Mouse (Mus musculus) thymus, adult 2 months (tissue): ENCODE data around the gene Nbl1. TPM values are rescaled to one million over a fixed set of nuclear protein-coding genes. Genes with fewer than 3 reads are reported as not detected.

Source experiments
- DNase-seq: peaks from one replicate; pipeline ENCODE4 v3.0.0; 2021
- H3K27ac ChIP-seq: fragments of 200-500 bp; 2 replicates; pipeline ENCODE4 v1.5.1; 2012; ENCODE audit warnings: low read length, control low read depth; ENCODE audit not compliant: control insufficient read depth, insufficient read depth
- H3K27me3 ChIP-seq: fragments of 200-500 bp; 2 replicates; pipeline ENCODE4 v1.6.1; 2012; ENCODE audit warnings: mild to moderate bottlenecking, low read length, moderate library complexity, mixed read lengths; ENCODE audit not compliant: control insufficient read depth, insufficient read depth
- H3K36me3 ChIP-seq: fragments of 200-500 bp; 2 replicates; pipeline ENCODE4 v1.6.1; 2012; ENCODE audit warnings: mild to moderate bottlenecking, low read length, moderate library complexity; ENCODE audit not compliant: control insufficient read depth, insufficient read depth
- H3K4me1 ChIP-seq: fragments of 200-500 bp; replicated peaks from 2 replicates; pipeline ENCODE4 v1.6.1; 2012; ENCODE audit warnings: low read length; ENCODE audit not compliant: control insufficient read depth, insufficient read depth
- H3K4me3 ChIP-seq: fragments of 200-500 bp; 2 replicates; pipeline ENCODE4 v1.5.1; 2012; ENCODE audit warnings: mild to moderate bottlenecking, low read length, control low read depth, moderate library complexity; ENCODE audit not compliant: control insufficient read depth, insufficient read depth
- CTCF ChIP-seq: fragments of 200-500 bp; IDR thresholded peaks from 2 replicates; pipeline ENCODE4 v1.5.1; 2012; ENCODE audit warnings: mild to moderate bottlenecking, control low read depth, low read length, moderate library complexity, borderline replicate concordance; ENCODE audit not compliant: control insufficient read depth, poor library complexity, insufficient read depth; ENCODE audit errors: extremely low read depth
- POLR2A ChIP-seq: fragments of 200-500 bp; IDR thresholded peaks from 2 replicates; pipeline ENCODE4 v1.6.1; 2012; ENCODE audit warnings: mild to moderate bottlenecking, low read length, control low read depth, moderate library complexity; ENCODE audit not compliant: control insufficient read depth, poor library complexity, insufficient read depth; ENCODE audit errors: extremely low read depth
- WGBS: fragments of 180-500 bp; shearing (Covaris S2); methylation state at CpG from one replicate; pipeline ENCODE4 v1.1.7; 2018; 5-methylcytosine and 5-hydroxymethylcytosine counted together
- polyA plus RNA-seq: library from polyadenylated mRNA; depleted of rRNA; stranded (reverse); fragments of >200 nt; gene quantifications from 2 replicates; pipeline ENCODE4 v1.2.3, GENCODE M21; 2012

Gene Nbl1
- polyA plus RNA-seq, 1 experiment = 35.7 TPM

DNA sequence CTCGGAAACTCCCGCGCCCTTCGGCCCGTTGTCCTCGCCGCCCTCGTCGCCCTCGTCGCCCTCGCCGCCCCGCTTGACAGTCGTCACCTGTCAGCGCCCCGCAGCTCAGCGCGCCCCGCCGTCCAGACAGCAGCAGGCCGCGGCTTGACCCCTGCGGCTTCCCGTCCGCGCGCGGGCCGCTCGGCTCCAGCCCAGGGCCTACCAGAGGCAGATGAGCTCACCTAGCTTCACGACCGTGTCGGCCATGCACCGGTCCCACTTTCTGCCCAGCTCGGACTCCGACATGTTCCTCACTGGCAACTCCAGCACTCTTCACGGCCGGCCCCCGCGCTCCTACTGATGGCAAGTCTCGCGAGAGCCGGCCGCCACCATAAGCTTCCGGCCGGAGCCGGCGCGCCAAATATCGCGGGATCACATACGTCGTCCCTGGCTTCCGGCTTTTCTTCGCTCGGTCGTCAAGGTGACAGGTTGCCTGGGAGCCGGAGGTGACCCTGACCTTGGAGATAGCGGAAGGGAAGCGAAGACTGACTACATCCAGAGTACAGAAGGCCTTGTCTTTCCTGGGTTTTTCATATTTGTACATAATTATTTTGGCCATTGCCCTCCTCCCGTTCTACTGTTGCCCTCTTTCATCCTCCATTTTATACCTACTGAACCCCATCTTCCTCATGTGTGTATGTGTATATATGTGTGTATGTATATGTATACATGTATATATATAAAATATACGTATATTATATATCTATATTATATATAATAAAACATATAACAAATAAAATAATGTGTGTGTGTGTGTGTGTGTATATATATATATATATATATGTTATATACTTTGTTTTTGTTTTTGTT, 38.1 kb upstream of the Nbl1 start, which contains the start of gene Minos1:
Minos1 (minus strand) TSS at position 413 of the 849 bp plus-strand sequence.
- under 1% methylated on average over 63 of the region's 63 CpGs for WGBS
- DNase-seq = peak; percentile 97
- Histone ChIP-seq H3K4me1 (peaks cover 6% of the 10 kb centered on the region), H3K36me3 (no peaks in the 10 kb centered on the region), H3K4me3 (peak within 1 kb of the TSS; percentile 94), H3K27ac (no peak within 1 kb of the TSS), H3K27me3 (no peaks in the 10 kb centered on the region)
- peak; percentile 56; the same call in 1 of the 2 replicates for TF ChIP-seq POLR2A
- TF ChIP-seq CTCF = peak; percentile 40; the same call in 1 of the 2 replicates

DNA sequence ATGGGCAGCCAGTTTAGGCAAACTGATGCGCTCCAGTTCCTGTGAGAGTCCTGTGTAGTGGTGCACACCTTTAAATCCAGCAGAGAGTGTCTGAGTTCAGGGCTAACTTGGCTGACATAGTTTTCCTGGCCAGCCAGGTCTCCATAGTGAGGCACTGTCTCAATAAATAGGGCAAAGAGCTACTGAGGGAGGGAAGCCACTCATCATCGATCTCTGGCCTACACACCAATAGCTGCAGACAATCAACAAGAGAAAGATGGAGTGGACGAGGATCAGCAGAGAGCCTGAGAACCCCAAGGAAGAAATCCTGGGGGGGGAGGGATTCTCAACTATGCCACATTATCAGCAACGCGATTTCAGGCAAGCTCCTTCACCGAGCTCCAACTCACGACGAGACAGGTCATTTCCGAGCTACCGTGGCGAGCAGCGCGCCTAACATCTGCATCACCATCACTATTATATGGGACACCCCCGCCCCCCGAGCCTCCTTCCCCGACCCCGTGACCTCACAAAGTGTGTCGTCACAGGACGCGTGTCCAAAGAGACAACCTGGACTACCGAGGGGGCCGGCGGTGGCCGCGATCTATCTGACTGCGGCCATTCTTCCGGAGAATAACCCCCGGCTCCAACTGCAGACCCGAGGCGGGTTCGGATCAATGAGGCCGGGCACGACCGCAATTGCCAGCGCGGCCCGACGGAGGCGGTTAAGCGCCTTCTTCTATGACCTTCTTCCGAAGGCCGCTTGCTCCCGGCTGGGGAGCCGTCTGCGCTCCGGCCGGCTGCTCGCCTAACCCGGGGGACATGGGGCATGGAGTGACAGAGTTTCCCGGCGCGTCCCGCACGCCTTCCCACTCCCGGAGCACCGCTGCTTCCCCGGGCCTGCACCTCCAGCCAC, 37.3 kb upstream of the Nbl1 start:
- Histone ChIP-seq H3K36me3 (no peaks in the 10 kb centered on the region), H3K27ac (no peak overlapping the region), H3K4me1 (peaks cover 6% of the 10 kb centered on the region), H3K27me3 (no peaks in the 10 kb centered on the region), H3K4me3 (peak overlapping the region; percentile 94)
- DNase-seq = no peak
- TF ChIP-seq POLR2A (no peak), CTCF (no peak)
- WGBS = 3% methylated on average over 57 of the region's 57 CpGs

DNA sequence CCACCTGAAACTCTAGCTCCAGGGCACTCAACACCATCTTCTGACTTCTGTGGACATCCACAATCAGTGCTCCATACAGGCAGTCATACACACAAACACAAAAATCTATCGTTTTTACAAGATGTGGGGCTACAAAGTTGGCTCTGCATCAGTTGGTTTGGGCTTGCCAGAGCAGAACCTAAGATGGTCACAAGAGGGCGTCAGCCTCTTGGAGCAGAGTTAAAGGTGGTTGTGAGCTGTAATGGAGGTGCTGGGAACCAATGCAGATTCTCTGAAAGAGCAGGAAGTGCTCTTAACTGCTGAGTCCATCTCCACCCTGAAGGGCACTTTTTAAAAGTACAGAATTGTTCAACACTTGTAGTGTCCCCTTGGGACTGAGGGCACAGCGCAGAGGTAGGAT, 33.7 kb upstream of the Nbl1 start:
- TF ChIP-seq POLR2A (no peak), CTCF (no peak)
- no peak overlapping the region for H3K27ac ChIP-seq
- H3K36me3 ChIP-seq = no peaks in the 10 kb centered on the region
- H3K4me3 ChIP-seq = no peak overlapping the region
- WGBS = 97% methylated on average over 3 of the region's 3 CpGs
- H3K4me1 ChIP-seq = peaks cover 6% of the 10 kb centered on the region
- no peak for DNase-seq
- H3K27me3 ChIP-seq = no peaks in the 10 kb centered on the region

DNA sequence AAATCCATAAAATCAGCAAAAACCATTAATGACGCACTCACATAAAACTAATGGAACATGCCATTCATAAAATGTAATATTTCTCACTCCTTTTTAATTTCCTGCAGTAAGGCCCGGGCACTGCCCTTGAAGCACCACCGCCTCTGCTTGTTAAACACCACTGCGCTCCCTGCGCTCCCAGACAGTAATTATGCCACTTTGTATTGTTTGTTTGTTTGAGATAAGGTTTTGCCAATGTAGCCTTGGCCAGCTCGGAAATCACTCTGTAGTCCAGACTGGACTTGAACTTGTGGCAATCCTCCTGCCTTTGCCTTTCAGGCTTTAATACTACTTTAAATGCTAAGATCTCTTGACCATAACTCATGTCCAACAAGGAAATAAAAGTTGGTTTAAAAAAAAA, 32.1 kb upstream of the Nbl1 start:
- TF ChIP-seq CTCF (no peak), POLR2A (no peak)
- Histone ChIP-seq H3K36me3 (no peaks in the 10 kb centered on the region), H3K4me1 (peaks cover 4% of the 10 kb centered on the region), H3K4me3 (no peak overlapping the region), H3K27me3 (no peaks in the 10 kb centered on the region), H3K27ac (no peak overlapping the region)
- 96% methylated on average over 6 of the region's 6 CpGs for WGBS
- DNase-seq = no peak

DNA sequence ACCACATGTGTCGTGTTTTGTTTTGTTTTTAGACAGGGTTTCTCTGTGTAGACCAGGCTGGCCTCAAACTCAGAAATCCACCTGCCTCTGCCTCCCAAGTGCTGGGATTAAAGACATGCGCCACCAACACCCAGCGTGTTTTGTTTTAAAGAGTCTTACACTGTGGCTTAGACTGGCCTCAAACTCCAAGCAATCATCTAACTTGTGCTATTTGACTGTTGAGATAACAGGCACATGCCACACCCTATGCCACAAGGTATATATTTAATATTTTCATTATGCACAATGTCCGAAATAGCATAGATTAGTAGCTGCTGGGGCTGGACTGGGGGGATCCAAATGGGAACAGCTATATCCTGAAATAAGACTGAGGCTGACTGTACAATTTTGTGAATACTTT, 29.8 kb upstream of the Nbl1 start:
- DNase-seq = no peak
- Histone ChIP-seq H3K27ac (no peak overlapping the region), H3K4me3 (no peak overlapping the region), H3K27me3 (no peaks in the 10 kb centered on the region), H3K4me1 (no peaks in the 10 kb centered on the region; the same call in 1 of the 2 replicates), H3K36me3 (no peaks in the 10 kb centered on the region)
- TF ChIP-seq POLR2A = no peak
- TF ChIP-seq CTCF = no peak
- 98% methylated on average over 4 of the region's 4 CpGs for WGBS

DNA sequence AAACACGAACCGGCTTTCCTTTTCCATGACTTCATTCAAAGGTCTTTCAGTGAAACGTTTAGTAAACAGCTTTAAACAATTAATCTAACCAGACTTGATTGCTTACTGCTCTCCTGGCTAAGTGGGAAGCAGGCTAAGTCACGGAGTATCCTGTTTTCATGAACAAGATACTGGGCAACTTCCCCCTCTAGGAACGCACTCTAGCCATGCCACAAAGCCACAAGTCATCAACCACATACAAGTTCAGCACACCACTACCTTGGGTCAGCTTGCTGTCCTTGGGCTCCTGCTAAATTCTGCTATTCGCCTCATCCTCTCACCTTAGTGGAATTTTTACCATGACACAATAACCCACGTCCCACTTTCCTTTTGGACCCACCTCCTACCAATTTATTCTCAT, 28.2 kb upstream of the Nbl1 start:
- Histone ChIP-seq H3K4me3 (no peak overlapping the region), H3K36me3 (no peaks in the 10 kb centered on the region), H3K4me1 (no peaks in the 10 kb centered on the region; the same call in 1 of the 2 replicates), H3K27me3 (no peaks in the 10 kb centered on the region), H3K27ac (no peak overlapping the region)
- no peak for TF ChIP-seq POLR2A
- no peak for TF ChIP-seq CTCF
- no peak for DNase-seq
- WGBS = 54% methylated on average over 7 of the region's 7 CpGs

DNA sequence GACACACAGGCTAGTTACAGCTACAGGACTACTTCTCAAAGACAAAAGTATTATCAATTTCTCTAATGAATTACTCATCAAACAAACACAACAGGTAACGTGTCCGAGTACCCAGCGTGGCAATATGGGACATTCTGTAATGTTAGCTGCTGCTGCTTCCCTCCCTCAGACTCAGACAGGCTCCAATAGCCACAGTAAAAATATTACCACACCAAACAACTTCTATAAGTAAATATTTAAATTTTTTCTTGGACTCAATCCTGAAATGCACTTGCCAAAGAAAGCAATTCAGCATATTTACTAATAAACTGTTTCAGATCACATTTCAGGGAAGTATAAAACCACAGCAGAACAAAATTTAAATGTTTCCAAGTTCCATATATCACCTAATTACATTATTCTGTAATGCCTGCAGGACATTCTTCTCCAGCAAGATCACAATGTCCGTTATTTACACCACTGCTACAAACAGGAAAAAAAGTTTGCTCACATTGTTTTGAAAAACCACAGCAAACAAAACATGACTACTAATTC, 27.6 kb upstream of the Nbl1 start:
- no peak for DNase-seq
- WGBS = 89% methylated on average over 4 of the region's 4 CpGs
- no peak for TF ChIP-seq CTCF
- TF ChIP-seq POLR2A = no peak
- H3K36me3 ChIP-seq = no peaks in the 10 kb centered on the region
- no peak overlapping the region for H3K27ac ChIP-seq
- H3K4me3 ChIP-seq = no peak overlapping the region
- no peaks in the 10 kb centered on the region for H3K27me3 ChIP-seq
- no peaks in the 10 kb centered on the region; the same call in 1 of the 2 replicates for H3K4me1 ChIP-seq
